Mouse (Mus musculus): ENCODE measurements at regions not wholly inside any gene's neighbourhood (a gene's known extent, or its start where the extent isn't known, plus 50 kb on each side); places are given as distances from the start of the nearest gene placed in this dataset.

- no peak overlapping the region for H3K27ac ChIP-seq (ENCODE audit: insufficient read depth, low read depth, low read length)
- TF ChIP-seq CTCF (IDR thresholded peaks at IDR 0.05; ENCODE audit: extremely low read depth, insufficient read length, insufficient replicate concordance, low read depth, low read length) (no peak), POLR2A (IDR thresholded peaks at IDR 0.05; ENCODE audit: low read depth, low read length) (no peak)
- 79% methylated on average over 7 of the region's 7 CpGs for WGBS
- no peaks in the 10 kb centered on the region for H3K27me3 ChIP-seq (ENCODE audit: control insufficient read depth, insufficient read depth, low read length)
- no peaks in the 10 kb centered on the region for H3K4me1 ChIP-seq (ENCODE audit: control insufficient read depth, insufficient read depth, insufficient read length, low read length)
- H3K36me3 ChIP-seq (ENCODE audit: control insufficient read depth, insufficient read depth, low read length): no peaks in the 10 kb centered on the region
- H3K4me3 ChIP-seq (ENCODE audit: low read depth, low read length): no peak overlapping the region
These were observed 92.1 kb downstream of the Bcl2l11 start for GRCm38 (mm10) chr2:128217784-128218467.

GRCm38 (mm10) chr2:128218961-128219360 lies 93.1 kb downstream of the Bcl2l11 start:
- no peak overlapping the region for H3K4me3 ChIP-seq (ENCODE audit: low read depth, low read length)
- H3K36me3 ChIP-seq (ENCODE audit: control insufficient read depth, insufficient read depth, low read length): no peaks in the 10 kb centered on the region
- TF ChIP-seq CTCF (IDR thresholded peaks at IDR 0.05; ENCODE audit: extremely low read depth, insufficient read length, insufficient replicate concordance, low read depth, low read length): no peak
- no peak for TF ChIP-seq POLR2A (IDR thresholded peaks at IDR 0.05; ENCODE audit: low read depth, low read length)
- H3K4me1 ChIP-seq (ENCODE audit: control insufficient read depth, insufficient read depth, insufficient read length, low read length): no peaks in the 10 kb centered on the region
- 91% methylated on average over 4 of the region's 4 CpGs for WGBS
- H3K27ac ChIP-seq (ENCODE audit: insufficient read depth, low read depth, low read length): no peak overlapping the region
- H3K27me3 ChIP-seq (ENCODE audit: control insufficient read depth, insufficient read depth, low read length): no peaks in the 10 kb centered on the region

DNA sequence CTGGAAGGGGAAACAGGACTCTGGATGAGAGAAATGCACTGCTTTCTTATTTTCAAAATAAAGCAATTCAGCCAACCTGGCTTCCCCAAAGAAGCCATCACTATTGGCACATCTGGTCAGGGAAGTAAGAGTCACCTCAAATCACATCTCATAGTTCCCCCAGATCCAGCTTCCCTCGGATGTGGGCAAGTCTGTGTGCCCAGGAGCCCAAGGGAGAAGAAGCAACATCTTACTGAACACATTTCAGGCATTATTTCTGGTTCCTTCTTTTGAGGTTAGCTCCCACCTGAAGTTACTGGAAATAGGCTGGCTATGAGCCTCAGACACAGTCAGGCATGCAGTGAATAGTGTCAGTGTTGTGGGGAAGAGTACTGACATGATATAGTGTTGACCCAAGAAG lies 95.2 kb downstream of the Bcl2l11 start:
- no peaks in the 10 kb centered on the region for H3K36me3 ChIP-seq (ENCODE audit: control insufficient read depth, insufficient read depth, low read length)
- no peaks in the 10 kb centered on the region for H3K27me3 ChIP-seq (ENCODE audit: control insufficient read depth, insufficient read depth, low read length)
- TF ChIP-seq POLR2A (IDR thresholded peaks at IDR 0.05; ENCODE audit: low read depth, low read length) (no peak), CTCF (IDR thresholded peaks at IDR 0.05; ENCODE audit: extremely low read depth, insufficient read length, insufficient replicate concordance, low read depth, low read length) (no peak)
- no peaks in the 10 kb centered on the region for H3K4me1 ChIP-seq (ENCODE audit: control insufficient read depth, insufficient read depth, insufficient read length, low read length)
- WGBS: 69% methylated on average over 1 of the region's 1 CpGs
- no peak overlapping the region for H3K4me3 ChIP-seq (ENCODE audit: low read depth, low read length)
- H3K27ac ChIP-seq (ENCODE audit: insufficient read depth, low read depth, low read length): no peak overlapping the region

- Histone ChIP-seq H3K4me3 (ENCODE audit: low read depth, low read length) (no peak overlapping the region), H3K27me3 (ENCODE audit: control insufficient read depth, insufficient read depth, low read length) (no peaks in the 10 kb centered on the region), H3K27ac (ENCODE audit: insufficient read depth, low read depth, low read length) (no peak overlapping the region), H3K4me1 (ENCODE audit: control insufficient read depth, insufficient read depth, insufficient read length, low read length) (no peaks in the 10 kb centered on the region), H3K36me3 (ENCODE audit: control insufficient read depth, insufficient read depth, low read length) (no peaks in the 10 kb centered on the region)
- no peak for TF ChIP-seq CTCF (IDR thresholded peaks at IDR 0.05; ENCODE audit: extremely low read depth, insufficient read length, insufficient replicate concordance, low read depth, low read length)
- no peak for TF ChIP-seq POLR2A (IDR thresholded peaks at IDR 0.05; ENCODE audit: low read depth, low read length)
- WGBS: 77% methylated on average over 4 of the region's 4 CpGs
These were observed 95.8 kb downstream of the Bcl2l11 start for GRCm38 (mm10) chr2:128221657-128222056.

DNA sequence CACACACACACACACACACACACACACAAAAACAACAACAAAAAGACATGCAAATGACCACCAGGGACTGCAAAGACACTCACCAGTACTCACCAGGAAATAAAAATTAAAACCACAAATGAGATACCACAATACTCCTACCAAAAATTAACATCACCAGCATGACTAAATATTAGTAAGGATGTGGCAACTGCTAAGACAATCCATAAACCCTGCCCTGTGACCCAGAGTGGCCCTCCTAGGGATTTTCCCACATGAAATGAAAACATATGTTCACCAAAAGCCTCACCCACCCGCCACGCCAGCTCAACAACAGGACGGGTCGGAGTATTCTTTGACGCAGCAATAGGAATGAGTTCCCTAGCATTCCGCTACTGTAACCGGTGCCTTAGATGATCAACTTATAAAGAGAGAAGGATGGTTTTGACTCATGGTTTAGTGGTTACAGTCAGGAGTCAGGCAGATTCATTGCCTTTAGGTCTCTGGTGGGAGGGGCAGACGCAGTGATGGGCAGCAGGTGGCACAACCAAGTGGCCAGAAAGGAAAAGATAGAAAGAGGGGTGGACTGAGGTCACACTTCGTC lies 100.7 kb downstream of the Bcl2l11 start:
- TF ChIP-seq POLR2A (IDR thresholded peaks at IDR 0.05; ENCODE audit: low read depth, low read length) (no peak), CTCF (IDR thresholded peaks at IDR 0.05; ENCODE audit: extremely low read depth, insufficient read length, insufficient replicate concordance, low read depth, low read length) (no peak)
- H3K4me3 ChIP-seq (ENCODE audit: low read depth, low read length): no peak overlapping the region
- no peaks in the 10 kb centered on the region for H3K27me3 ChIP-seq (ENCODE audit: control insufficient read depth, insufficient read depth, low read length)
- no peaks in the 10 kb centered on the region for H3K36me3 ChIP-seq (ENCODE audit: control insufficient read depth, insufficient read depth, low read length)
- 95% methylated on average over 9 of the region's 9 CpGs for whole genome bisulfite sequencing
- no peak overlapping the region for H3K27ac ChIP-seq (ENCODE audit: insufficient read depth, low read depth, low read length)
- no peaks in the 10 kb centered on the region for H3K4me1 ChIP-seq (ENCODE audit: control insufficient read depth, insufficient read depth, insufficient read length, low read length)

DNA sequence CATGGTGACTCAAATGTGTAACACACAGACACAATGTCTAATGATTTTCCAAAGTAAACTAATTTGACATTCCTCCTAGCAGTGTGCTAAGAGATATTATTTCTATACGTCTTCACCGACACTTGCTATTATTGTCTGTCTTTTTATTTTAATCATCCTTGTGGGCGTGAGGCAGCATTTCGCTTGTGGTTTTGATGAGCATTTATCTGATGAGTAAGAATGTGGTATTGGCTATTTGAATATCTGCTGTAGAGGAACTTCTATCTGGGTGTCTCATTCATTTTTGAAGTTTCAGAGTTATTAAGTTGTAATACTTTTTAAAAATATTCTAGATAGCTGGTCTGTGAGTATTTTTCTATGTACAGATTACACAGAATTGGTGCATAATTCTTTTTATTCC lies 103.9 kb downstream of the Bcl2l11 start:
- whole genome bisulfite sequencing: 77% methylated on average over 4 of the region's 4 CpGs
- peaks cover 3% of the 10 kb centered on the region; the same call in 1 of the 2 replicates for H3K4me1 ChIP-seq (ENCODE audit: control insufficient read depth, insufficient read depth, insufficient read length, low read length)
- no peaks in the 10 kb centered on the region for H3K36me3 ChIP-seq (ENCODE audit: control insufficient read depth, insufficient read depth, low read length)
- H3K4me3 ChIP-seq (ENCODE audit: low read depth, low read length): no peak overlapping the region
- TF ChIP-seq CTCF (IDR thresholded peaks at IDR 0.05; ENCODE audit: extremely low read depth, insufficient read length, insufficient replicate concordance, low read depth, low read length) (no peak), POLR2A (IDR thresholded peaks at IDR 0.05; ENCODE audit: low read depth, low read length) (no peak)
- no peak overlapping the region for H3K27ac ChIP-seq (ENCODE audit: insufficient read depth, low read depth, low read length)
- no peaks in the 10 kb centered on the region for H3K27me3 ChIP-seq (ENCODE audit: control insufficient read depth, insufficient read depth, low read length)

- H3K27me3 ChIP-seq (ENCODE audit: control insufficient read depth, insufficient read depth, low read length): no peaks in the 10 kb centered on the region
- no peak overlapping the region for H3K4me3 ChIP-seq (ENCODE audit: low read depth, low read length)
- H3K4me1 ChIP-seq (ENCODE audit: control insufficient read depth, insufficient read depth, insufficient read length, low read length): peaks cover 3% of the 10 kb centered on the region; the same call in 1 of the 2 replicates
- H3K27ac ChIP-seq (ENCODE audit: insufficient read depth, low read depth, low read length): no peak overlapping the region
- H3K36me3 ChIP-seq (ENCODE audit: control insufficient read depth, insufficient read depth, low read length): no peaks in the 10 kb centered on the region
- TF ChIP-seq CTCF (IDR thresholded peaks at IDR 0.05; ENCODE audit: extremely low read depth, insufficient read length, insufficient replicate concordance, low read depth, low read length) (no peak), POLR2A (IDR thresholded peaks at IDR 0.05; ENCODE audit: low read depth, low read length) (no peak)
- 86% methylated on average over 4 of the region's 4 CpGs for WGBS
These were observed 105.1 kb downstream of the Bcl2l11 start for GRCm38 (mm10) chr2:128230921-128231320.

All from small intestine, adult 2 months (tissue).